Mouse (Mus musculus) heart, embryonic 11.5 days (tissue): ENCODE results near the gene Tbkbp1. TPM values are rescaled to one million over a fixed set of nuclear protein-coding genes. Genes with fewer than 3 reads are reported as not detected.

Experiments
- ATAC-seq: fragments of 200-750 bp; cut with Nextera tagmentation; replicated peaks from 2 replicates; pipeline ENCODE4 v1.8.0; 2017; ENCODE audit warnings: moderate library complexity; ENCODE audit not compliant: insufficient number of reproducible peaks, low FRiP score, low TSS enrichment
- H3K27ac ChIP-seq: fragments of 300-500 bp; sonication (generic); 2 replicates; pipeline ENCODE4 v1.5.1; 2014; ENCODE audit warnings: mild to moderate bottlenecking, low read depth, low read length
- H3K27me3 ChIP-seq: fragments of 300-500 bp; sonication (generic); 2 replicates; pipeline ENCODE4 v1.6.1; 2014; ENCODE audit warnings: mild to moderate bottlenecking, low read length, mixed read lengths; ENCODE audit not compliant: control insufficient read depth, insufficient read depth
- H3K36me3 ChIP-seq: fragments of 300-500 bp; sonication (generic); 2 replicates; pipeline ENCODE4 v1.6.1; 2014; ENCODE audit warnings: mild to moderate bottlenecking, low read length, moderate library complexity, mixed read lengths; ENCODE audit not compliant: control insufficient read depth, insufficient read depth
- H3K4me1 ChIP-seq: fragments of 300-500 bp; sonication (generic); 2 replicates; pipeline ENCODE4 v1.6.1; 2014; ENCODE audit warnings: low read length; ENCODE audit not compliant: control insufficient read depth, insufficient read depth
- H3K4me2 ChIP-seq: fragments of 300-500 bp; sonication (generic); 2 replicates; pipeline ENCODE4 v1.6.1; 2014; ENCODE audit warnings: mild to moderate bottlenecking, moderate library complexity
- H3K4me3 ChIP-seq: fragments of 300-500 bp; sonication (generic); 2 replicates; pipeline ENCODE4 v1.5.1; 2014; ENCODE audit warnings: low read depth, low read length
- H3K9ac ChIP-seq: fragments of 300-500 bp; sonication (generic); 2 replicates; pipeline ENCODE4 v1.6.1; 2014; ENCODE audit warnings: mild to moderate bottlenecking, low read depth, low read length, moderate library complexity
- H3K9me3 ChIP-seq: fragments of 300-500 bp; sonication (generic); replicated peaks from 2 replicates; pipeline ENCODE4 v1.6.1; 2016; ENCODE audit warnings: low read length; ENCODE audit not compliant: control insufficient read depth
- WGBS: fragments of 180-500 bp; shearing (Covaris S2); extraction: QIAGEN DNeasy Blood & Tissue Kit; methylation state at CpG from one replicate; pipeline ENCODE4 v1.1.7; 2014; ENCODE audit not compliant: insufficient replicate concordance; 5-methylcytosine and 5-hydroxymethylcytosine counted together
- polyA plus RNA-seq: library from polyadenylated mRNA; unstranded; fragments of >200 nt; fragmentation: Nextera tagmentation; extraction: Ambion mirVana; gene quantifications from 2 replicates; pipeline ENCODE4 v1.2.1, GENCODE M21; 2014

Tbkbp1 gene
- polyA plus RNA-seq, 1 experiment from 2014 or later = 5.7 TPM

DNA sequence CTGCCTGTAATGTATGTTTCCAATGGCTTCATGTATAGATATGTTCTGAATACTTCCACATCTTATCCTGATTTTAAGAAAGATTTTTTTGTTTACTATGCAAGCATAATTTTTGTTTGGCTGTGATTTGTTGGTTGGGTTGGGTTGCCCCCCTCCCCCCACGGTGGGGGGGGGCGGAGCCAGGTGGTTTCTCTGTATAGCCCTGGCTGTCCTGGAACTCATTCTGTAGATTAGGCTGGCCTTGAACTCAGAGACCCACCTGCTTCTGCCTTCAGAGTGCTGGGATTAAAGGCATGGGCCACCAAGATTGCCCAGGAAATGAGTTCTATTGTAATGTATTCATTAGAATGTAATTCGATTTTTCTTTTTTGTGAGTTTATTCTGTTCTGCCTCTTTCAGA, 37.9 kb upstream of the Tbkbp1 start:
- H3K36me3 ChIP-seq = peaks cover 8% of the 10 kb centered on the region
- no peaks in the 10 kb centered on the region for H3K27me3 ChIP-seq
- ATAC-seq = no peak
- H3K9ac ChIP-seq = no peak overlapping the region
- H3K4me3 ChIP-seq = peak overlapping the region; percentile 95
- peak overlapping the region; percentile 94 for H3K4me2 ChIP-seq
- 37% methylated on average over 3 of the region's 3 CpGs for WGBS
- H3K9me3 ChIP-seq = no peaks in the 10 kb centered on the region
- H3K4me1 ChIP-seq = peaks cover 25% of the 10 kb centered on the region
- peak overlapping the region; percentile 99 for H3K27ac ChIP-seq

DNA sequence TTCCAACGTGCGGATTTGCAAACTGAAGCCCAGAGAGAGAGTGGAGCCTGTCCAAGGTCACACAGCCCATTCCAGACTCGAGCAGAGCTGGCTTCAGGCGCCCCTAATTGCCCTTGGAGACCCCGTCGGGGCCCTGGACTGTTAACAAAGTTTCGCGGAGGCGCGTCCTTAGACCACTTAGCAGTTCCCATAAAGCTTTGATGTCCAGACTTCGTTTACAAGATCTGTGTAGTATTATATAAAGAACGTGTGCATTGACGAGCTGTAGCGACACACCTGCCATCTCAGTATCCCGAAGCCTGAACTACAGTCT, 37.3 kb upstream of the Tbkbp1 start:
- H3K4me3 ChIP-seq = peak overlapping the region; percentile 95
- no peaks in the 10 kb centered on the region for H3K9me3 ChIP-seq
- under 1% methylated on average over 15 of the region's 15 CpGs for WGBS
- H3K4me1 ChIP-seq = peaks cover 29% of the 10 kb centered on the region
- H3K36me3 ChIP-seq = peaks cover 12% of the 10 kb centered on the region
- H3K9ac ChIP-seq = peak overlapping the region; percentile 86
- peak overlapping the region; percentile 99 for H3K27ac ChIP-seq
- peak overlapping the region; percentile 94 for H3K4me2 ChIP-seq
- H3K27me3 ChIP-seq = no peaks in the 10 kb centered on the region
- no peak for ATAC-seq

DNA sequence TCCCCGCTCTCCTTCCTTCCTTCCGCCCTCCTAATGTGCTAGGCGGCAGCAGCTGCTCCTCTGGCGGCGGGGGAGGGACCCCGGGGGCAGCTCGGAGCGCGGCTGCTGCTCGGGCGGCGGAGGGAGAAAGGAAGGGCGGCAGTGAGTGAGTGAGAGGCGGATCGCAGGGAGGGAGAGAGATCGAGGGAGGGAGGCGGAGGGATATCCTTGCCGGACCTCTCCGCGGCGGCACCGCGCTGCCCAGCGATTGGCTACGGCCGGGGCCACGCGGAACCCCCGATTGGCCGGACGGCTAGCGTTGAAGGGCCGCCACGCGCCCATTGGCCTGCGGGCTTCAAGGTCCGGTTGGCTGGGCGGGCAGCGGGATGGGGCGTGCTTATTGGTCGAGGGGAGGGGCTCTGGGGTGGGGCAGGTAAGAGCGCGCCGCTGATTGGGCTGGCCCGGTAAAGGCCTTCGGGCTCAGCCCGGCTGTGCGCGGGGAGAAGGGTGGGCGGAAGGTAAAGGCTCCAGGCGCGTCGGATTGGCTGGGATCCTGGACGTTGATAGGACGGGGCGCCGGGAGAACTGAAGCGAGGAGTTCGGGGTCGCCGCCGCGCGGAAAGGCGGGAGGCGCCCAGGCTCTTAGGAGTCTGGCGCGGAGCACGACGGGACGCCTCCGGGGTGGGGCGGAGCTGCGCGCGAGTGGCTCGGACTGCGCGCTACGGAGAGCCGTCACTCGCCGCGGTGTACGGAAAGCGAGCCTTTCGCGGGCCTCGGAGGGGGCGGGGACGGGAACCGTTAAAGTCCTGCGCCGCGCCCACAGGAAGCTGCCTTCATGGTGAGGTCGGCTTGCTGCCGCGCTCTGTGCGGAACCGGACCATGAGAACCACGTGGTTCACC, 36.7 kb upstream of the Tbkbp1 start, which contains the start of gene Kpnb1:
TSS of gene Kpnb1 (minus strand) at position 118 of the 879 bp plus-strand sequence.
- ATAC-seq = peak; percentile 94

DNA sequence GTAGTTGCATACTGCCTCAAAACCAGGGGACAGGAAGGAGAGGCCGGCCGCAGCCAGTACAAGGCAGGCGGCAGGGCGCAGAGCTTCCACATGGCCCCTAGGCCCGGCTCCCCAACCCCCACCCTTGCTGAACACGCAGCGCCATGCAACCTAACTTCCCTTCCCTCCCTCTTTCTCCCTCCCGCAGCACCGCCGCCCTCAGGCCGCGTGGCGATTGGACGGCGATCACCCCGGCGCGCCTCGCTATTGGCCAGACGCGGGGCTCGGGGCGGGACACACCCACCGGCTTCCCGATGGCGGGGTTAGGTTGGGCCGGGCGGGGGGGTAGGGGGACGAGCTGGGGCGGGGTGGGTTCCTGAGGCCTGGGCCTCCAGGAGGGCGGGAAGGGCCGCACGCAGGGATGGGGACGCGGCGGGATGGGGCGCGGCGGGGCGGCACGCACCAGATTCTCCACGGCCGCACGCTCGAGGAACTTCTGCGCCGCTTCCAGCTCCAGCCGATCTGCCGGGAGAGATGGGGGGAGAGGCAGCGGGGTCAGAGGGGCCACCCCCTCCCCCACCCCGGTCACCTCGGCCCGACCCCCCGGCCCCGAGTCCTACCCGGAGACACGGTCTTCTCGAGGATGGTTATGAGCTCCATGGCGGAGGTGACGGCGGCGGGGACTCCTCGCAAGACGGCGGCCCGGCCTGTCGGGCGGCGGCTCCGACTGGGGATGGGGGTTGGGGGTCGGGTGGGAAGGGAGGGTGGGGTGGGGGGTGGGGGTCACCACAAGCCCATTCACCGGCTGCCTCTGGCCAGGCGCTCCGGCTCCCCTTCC, 35.9 kb upstream of the Tbkbp1 start:
- Histone ChIP-seq H3K4me1 (peaks cover 29% of the 10 kb centered on the region), H3K27ac (peak overlapping the region; percentile 99), H3K9me3 (no peaks in the 10 kb centered on the region), H3K36me3 (peaks cover 24% of the 10 kb centered on the region), H3K4me3 (peak overlapping the region; percentile 95), H3K27me3 (no peaks in the 10 kb centered on the region), H3K4me2 (peak overlapping the region; percentile 72), H3K9ac (peak overlapping the region; percentile 98)
- peak; percentile 73 for ATAC-seq
- 0% methylated on average over 65 of the region's 74 CpGs for WGBS

More for the DNA sequence above, 36.7 kb upstream of the Tbkbp1 start, which contains the start of gene Kpnb1:
- Histone ChIP-seq H3K36me3 (peaks cover 16% of the 10 kb centered on the region), H3K27me3 (no peaks in the 10 kb centered on the region), H3K4me2 (peak within 1 kb of the TSS; percentile 94), H3K4me1 (peaks cover 29% of the 10 kb centered on the region), H3K9ac (peak within 1 kb of the TSS; percentile 98), H3K27ac (peak within 1 kb of the TSS; percentile 99), H3K9me3 (no peaks in the 10 kb centered on the region), H3K4me3 (peak within 1 kb of the TSS; percentile 95)
- 1% methylated on average over 81 of the region's 101 CpGs for WGBS

DNA sequence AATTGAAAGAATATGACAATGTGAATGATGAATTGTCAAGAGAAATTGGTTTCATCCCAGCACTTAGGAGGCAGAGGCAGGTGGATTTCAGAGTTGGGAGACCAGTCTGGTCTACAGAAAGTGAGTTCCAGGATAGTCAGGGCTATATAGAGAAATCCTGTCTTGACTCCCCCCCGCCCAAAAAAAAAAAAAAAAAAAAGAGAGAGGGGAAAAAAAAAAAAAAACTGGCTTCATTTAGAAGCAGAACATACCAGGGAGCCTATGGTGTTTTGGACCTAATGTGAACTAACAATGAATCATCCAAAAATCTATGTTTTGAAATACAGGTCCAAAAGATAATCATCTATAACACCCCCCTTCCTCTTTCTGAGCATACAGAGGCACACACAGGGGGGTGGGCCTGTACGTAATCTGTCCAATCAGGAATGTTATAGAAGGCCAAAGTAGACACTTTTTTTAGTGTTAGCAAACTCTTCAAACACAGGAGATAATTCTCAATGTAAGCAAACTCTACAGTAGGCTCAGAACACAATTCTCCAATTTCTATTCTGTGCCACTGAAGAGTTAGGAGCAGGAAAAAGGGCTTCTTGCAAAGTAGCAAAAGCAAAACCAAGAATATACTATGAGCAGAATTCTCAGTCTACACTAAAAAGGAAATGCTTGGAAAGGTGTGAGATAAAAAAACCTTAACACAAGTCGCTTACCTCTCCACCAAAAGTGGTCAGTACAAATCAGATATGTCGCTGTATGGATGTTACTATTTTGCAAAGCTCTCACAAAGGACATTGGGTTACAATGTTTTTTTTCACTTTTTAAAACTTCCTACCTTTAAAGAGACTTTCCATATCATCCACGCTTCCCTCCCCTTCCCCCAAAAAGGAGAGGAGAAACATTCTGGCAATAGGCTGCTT, 34.7 kb upstream of the Tbkbp1 start:
- no peak for ATAC-seq
- H3K9ac ChIP-seq = peak overlapping the region; percentile 73
- no peaks in the 10 kb centered on the region for H3K27me3 ChIP-seq
- 53% methylated on average over 5 of the region's 5 CpGs for WGBS
- peak overlapping the region; percentile 72 for H3K4me2 ChIP-seq
- H3K4me3 ChIP-seq = peak overlapping the region; percentile 95
- H3K9me3 ChIP-seq = no peaks in the 10 kb centered on the region
- H3K27ac ChIP-seq = peak overlapping the region; percentile 58; the same call in 1 of the 2 replicates
- H3K4me1 ChIP-seq = peaks cover 29% of the 10 kb centered on the region
- H3K36me3 ChIP-seq = peaks cover 36% of the 10 kb centered on the region

DNA sequence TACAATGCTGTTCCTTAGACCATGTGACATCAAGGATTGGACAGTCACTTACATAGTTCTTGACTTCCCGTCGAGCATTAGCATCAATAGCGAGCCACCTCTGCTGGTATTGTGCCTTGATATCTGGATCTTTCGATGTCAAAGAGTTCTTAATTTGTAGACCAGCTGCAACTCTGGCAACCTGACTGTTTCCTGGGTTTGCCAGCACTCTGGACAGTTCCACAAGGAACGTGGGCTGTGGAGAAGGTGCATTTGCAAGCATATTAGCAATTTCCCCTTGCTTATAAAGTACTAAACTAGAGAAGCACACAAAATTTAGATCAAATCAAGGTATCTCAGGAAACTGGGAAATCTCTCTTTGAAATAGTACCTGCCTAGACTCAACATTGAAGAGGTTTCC, 33.6 kb upstream of the Tbkbp1 start:
- H3K9ac ChIP-seq = no peak overlapping the region
- 73% methylated on average over 5 of the region's 5 CpGs for WGBS
- H3K4me1 ChIP-seq = peaks cover 29% of the 10 kb centered on the region
- no peaks in the 10 kb centered on the region for H3K9me3 ChIP-seq
- ATAC-seq = no peak
- H3K4me2 ChIP-seq = no peak overlapping the region
- no peaks in the 10 kb centered on the region for H3K27me3 ChIP-seq
- no peak overlapping the region for H3K27ac ChIP-seq
- no peak overlapping the region for H3K4me3 ChIP-seq
- peaks cover 45% of the 10 kb centered on the region for H3K36me3 ChIP-seq

DNA sequence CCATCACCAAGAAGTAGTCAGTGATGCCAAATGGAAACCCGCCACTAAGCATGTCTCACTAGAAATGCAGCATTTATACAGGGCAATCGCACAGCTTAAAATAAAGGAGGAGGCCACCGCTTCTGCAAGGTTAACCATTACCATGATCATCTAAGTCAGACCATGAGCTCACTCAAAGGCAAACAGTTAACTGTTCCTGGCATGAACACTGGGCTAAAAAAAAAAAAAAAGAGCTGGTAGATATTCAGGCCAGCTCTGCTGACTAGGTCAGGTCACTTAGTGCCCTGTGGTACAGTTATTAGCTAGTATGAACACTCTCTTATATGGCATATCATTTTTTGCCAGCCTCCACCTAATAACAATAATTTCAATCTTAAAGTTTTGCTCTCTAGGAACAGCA, 31.2 kb upstream of the Tbkbp1 start:
- no peak for ATAC-seq
- Histone ChIP-seq H3K4me1 (peaks cover 22% of the 10 kb centered on the region), H3K9ac (no peak overlapping the region), H3K27ac (no peak overlapping the region), H3K9me3 (no peaks in the 10 kb centered on the region), H3K4me3 (no peak overlapping the region), H3K36me3 (peaks cover 54% of the 10 kb centered on the region), H3K27me3 (no peaks in the 10 kb centered on the region), H3K4me2 (no peak overlapping the region)
- 92% methylated on average over 3 of the region's 3 CpGs for WGBS

DNA sequence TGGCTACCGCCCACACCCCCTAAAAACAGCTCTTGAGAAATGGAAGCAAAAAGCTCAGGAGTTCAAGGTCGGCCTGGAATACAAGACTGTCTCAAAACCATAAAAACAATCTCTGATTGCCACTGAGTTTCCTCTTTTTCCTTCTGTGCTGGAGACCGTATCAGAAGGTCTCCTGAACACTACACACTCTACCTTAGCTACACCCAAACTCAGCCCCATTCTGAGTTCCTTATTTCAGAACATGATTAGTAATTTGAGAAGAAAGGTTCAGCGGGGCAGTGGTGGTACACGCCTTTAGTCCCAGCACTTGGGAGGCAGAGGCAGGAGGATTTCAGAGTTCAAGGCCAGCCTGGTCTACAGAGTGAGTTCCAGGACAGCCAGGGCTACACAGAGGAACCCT, 29.8 kb upstream of the Tbkbp1 start:
- no peak overlapping the region for H3K9ac ChIP-seq
- WGBS = 90% methylated on average over 5 of the region's 5 CpGs
- H3K4me1 ChIP-seq = peaks cover 18% of the 10 kb centered on the region

More for the DNA sequence above, 29.8 kb upstream of the Tbkbp1 start:
- Histone ChIP-seq H3K4me2 (no peak overlapping the region), H3K27ac (no peak overlapping the region), H3K36me3 (peaks cover 61% of the 10 kb centered on the region), H3K9me3 (no peaks in the 10 kb centered on the region), H3K4me3 (no peak overlapping the region), H3K27me3 (no peaks in the 10 kb centered on the region)
- ATAC-seq = no peak
